Mouse (Mus musculus) embryonic facial prominence, embryonic 11.5 days (tissue): ENCODE data around the gene Cwc25. TPM values are rescaled to one million over a fixed set of nuclear protein-coding genes. Genes with fewer than 3 reads are reported as not detected.

Experiments used
- ATAC-seq: fragments of 200-750 bp; cut with Nextera tagmentation; replicated peaks from 2 replicates; pipeline ENCODE4 v1.8.0; 2017; ENCODE audit warnings: low read depth; ENCODE audit not compliant: insufficient number of reproducible peaks, low FRiP score, low TSS enrichment
- DNase-seq: peaks from one replicate; pipeline ENCODE4 v3.0.0-alpha.2; 2015; ENCODE audit warnings: low spot score
- H3K27ac ChIP-seq: fragments of 300-500 bp; sonication (generic); replicated peaks from 2 replicates; pipeline ENCODE4 v1.5.1; 2014; ENCODE audit warnings: mild to moderate bottlenecking, low read depth, low read length, control low read depth
- H3K27me3 ChIP-seq: fragments of 300-500 bp; sonication (generic); 2 replicates; pipeline ENCODE4 v1.6.1; 2014; ENCODE audit warnings: mild to moderate bottlenecking, low read length, moderate library complexity, mixed read lengths; ENCODE audit not compliant: control insufficient read depth, insufficient read depth
- H3K36me3 ChIP-seq: fragments of 300-500 bp; sonication (generic); replicated peaks from 2 replicates; pipeline ENCODE4 v1.6.1; 2014; ENCODE audit warnings: low read depth, mild to moderate bottlenecking, low read length, moderate library complexity, mixed read lengths; ENCODE audit not compliant: control insufficient read depth, insufficient read depth
- H3K4me1 ChIP-seq: fragments of 300-500 bp; sonication (generic); 2 replicates; pipeline ENCODE4 v1.6.1; 2014; ENCODE audit warnings: low read length, mixed read lengths; ENCODE audit not compliant: control insufficient read depth, insufficient read depth
- H3K4me2 ChIP-seq: fragments of 300-500 bp; sonication (generic); 2 replicates; pipeline ENCODE4 v1.6.1; 2014; ENCODE audit warnings: low read depth, mild to moderate bottlenecking, control low read depth, low read length, moderate library complexity
- H3K4me3 ChIP-seq: fragments of 300-500 bp; sonication (generic); 2 replicates; pipeline ENCODE4 v1.5.1; 2014; ENCODE audit warnings: low read depth, low read length, control low read depth
- H3K9ac ChIP-seq: fragments of 300-500 bp; sonication (generic); replicated peaks from 2 replicates; pipeline ENCODE4 v1.6.1; 2014; ENCODE audit warnings: mild to moderate bottlenecking, control low read depth, low read length
- H3K9me3 ChIP-seq: fragments of 300-500 bp; sonication (generic); replicated peaks from 2 replicates; pipeline ENCODE4 v1.6.1; 2016; ENCODE audit warnings: mild to moderate bottlenecking, low read length, inconsistent platforms, mixed read lengths; ENCODE audit not compliant: control insufficient read depth
- WGBS: fragments of 180-500 bp; shearing (Covaris S2); extraction: QIAGEN DNeasy Blood & Tissue Kit; methylation state at CpG from one replicate; pipeline ENCODE4 v1.1.7; 2014; 5-methylcytosine and 5-hydroxymethylcytosine counted together
- polyA plus RNA-seq: library from polyadenylated mRNA; unstranded; fragments of >200 nt; fragmentation: Nextera tagmentation; extraction: Ambion mirVana; gene quantifications from 2 replicates; pipeline ENCODE4 v1.2.1, GENCODE M21; 2014

Gene Cwc25
- polyA plus RNA-seq, 1 experiment from 2014 or later = 13.1 TPM

DNA sequence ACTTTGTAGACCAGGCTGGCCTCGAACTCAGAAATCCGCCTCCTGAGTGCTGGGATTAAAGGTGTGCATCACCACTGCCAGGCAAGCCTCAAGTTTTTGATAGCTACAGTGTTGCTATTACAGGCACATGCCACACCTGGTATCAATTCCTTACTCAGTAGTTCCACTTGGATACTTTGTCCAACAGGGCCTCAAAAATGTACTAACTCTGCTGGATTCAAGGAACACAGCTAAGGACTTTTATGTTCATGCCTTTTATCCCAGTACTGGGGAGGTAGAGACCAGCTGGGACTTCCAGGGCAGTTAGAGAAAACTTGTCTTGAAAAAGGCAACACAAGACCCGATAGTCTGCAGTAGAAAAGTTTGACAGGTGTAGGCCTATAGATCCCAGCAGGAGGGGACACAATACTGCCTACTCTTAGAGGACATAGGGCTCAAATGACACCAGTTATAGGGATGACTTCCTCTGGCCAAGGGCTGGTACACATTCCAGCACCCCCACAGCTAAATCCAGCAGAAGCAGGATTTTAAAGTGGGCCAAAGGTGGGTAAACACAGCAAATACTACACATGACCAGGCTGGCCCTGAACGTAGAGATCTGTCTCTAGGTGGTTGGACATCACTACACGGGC, 10.3 kb upstream of the Cwc25 start:
- 58% methylated on average over 5 of the region's 5 CpGs for WGBS
- Histone ChIP-seq H3K9me3 (no peaks in the 10 kb centered on the region), H3K9ac (no peak overlapping the region), H3K4me3 (no peak overlapping the region), H3K36me3 (peaks cover 15% of the 10 kb centered on the region), H3K4me2 (no peak overlapping the region), H3K4me1 (peaks cover 8% of the 10 kb centered on the region; the same call in 1 of the 2 replicates), H3K27me3 (no peaks in the 10 kb centered on the region), H3K27ac (no peak overlapping the region)
- DNase-seq (no peak), ATAC-seq (no peak)

DNA sequence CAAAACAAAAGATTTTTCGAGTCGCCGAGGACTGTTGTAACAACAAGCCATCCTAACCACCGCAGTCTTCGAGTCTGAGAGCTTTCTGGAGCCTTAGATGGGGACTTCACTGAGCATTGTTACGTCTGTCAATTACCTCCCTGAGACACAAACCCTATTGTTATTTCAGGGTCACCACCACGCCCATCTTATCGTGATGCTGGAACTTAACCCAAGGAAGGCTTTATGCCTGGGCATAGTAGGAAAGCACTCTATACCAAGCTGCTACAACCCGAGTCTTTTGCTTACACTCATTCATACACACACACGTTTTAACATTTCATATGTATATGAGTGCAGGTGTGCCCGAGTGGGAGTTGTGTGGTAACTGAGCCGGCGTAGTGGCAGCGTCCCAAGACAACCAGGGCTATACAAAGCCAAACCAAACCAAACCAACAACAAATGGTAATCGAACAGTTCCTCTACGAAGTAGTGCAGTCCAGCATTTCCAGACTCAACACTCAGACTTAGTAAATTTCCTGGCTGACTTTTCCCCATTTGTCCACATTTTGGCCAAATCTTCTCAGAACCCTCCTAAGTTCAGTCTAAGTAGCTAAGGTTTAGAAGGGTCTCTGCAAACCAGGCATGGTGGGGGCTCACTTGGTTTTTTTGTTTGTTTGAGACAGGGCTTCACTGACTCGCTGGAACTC, 9.6 kb upstream of the Cwc25 start, which contains the start of gene 1700001P01Rik:
Gene 1700001P01Rik (minus strand): TSS at position 111 of the 689 bp plus-strand sequence.
- Histone ChIP-seq H3K4me3 (no peak within 1 kb of the TSS), H3K9ac (no peak within 1 kb of the TSS), H3K4me2 (no peak within 1 kb of the TSS), H3K36me3 (peaks cover 15% of the 10 kb centered on the region), H3K4me1 (peaks cover 8% of the 10 kb centered on the region; the same call in 1 of the 2 replicates), H3K9me3 (no peaks in the 10 kb centered on the region), H3K27ac (no peak within 1 kb of the TSS), H3K27me3 (no peaks in the 10 kb centered on the region)
- no peak for ATAC-seq
- DNase-seq = no peak
- WGBS = 49% methylated on average over 17 of the region's 17 CpGs

DNA sequence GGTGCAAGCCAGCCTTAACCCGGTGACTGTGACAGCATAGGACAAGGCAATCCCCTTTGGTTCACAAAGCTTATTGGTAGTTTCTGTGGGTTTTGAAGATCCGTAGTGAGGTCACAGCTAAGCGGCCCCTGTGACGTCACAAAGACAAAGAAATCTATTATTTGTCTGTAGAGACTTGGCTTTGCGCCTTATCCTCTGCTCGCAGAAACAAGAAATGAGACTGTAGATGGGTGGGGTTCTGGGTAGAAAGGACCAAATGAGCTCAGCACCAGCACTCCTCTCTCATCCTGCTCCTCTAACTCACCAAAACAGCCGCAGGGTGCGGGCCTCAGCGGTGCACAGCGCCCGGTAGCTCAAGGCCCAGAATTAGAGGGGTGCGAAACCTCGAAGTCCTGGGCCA, 8.8 kb upstream of the Cwc25 start:
- Histone ChIP-seq H3K4me3 (no peak overlapping the region), H3K27me3 (no peaks in the 10 kb centered on the region), H3K27ac (no peak overlapping the region), H3K4me1 (0 out of 2 replicates have a peak, but pooled peaks cover 3% of the 10 kb centered on the region), H3K36me3 (peaks cover 13% of the 10 kb centered on the region), H3K4me2 (no peak overlapping the region), H3K9ac (no peak overlapping the region), H3K9me3 (no peaks in the 10 kb centered on the region)
- ATAC-seq (no peak), DNase-seq (no peak)
- WGBS = 79% methylated on average over 13 of the region's 13 CpGs

DNA sequence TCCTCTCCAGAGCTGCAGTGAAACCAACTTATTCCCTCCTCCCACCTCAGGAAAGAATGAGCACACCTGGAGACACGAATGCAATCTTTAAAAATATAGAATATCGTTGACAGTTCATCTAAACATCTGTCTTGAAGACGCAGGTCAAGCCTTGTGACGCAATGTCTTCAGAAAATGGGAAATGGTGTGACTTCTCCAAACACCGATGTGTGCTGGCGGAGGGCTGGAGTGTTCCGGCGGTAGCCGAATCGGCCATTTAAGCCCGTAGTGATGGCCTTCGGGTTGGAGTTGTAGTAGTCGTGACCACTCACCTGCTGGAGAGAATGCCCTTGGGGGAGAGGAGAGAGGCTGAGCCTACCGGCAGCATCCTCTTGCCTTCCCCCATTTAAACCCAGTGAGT, 5.1 kb upstream of the Cwc25 start:
- Histone ChIP-seq H3K4me1 (no peaks in the 10 kb centered on the region), H3K36me3 (no peaks in the 10 kb centered on the region), H3K9ac (no peak overlapping the region), H3K4me2 (no peak overlapping the region), H3K27me3 (no peaks in the 10 kb centered on the region), H3K9me3 (no peaks in the 10 kb centered on the region), H3K27ac (no peak overlapping the region), H3K4me3 (no peak overlapping the region)
- no peak for ATAC-seq
- 76% methylated on average over 14 of the region's 14 CpGs for WGBS
- no peak for DNase-seq

GRCm38 (mm10) chr11:97769704-97770103, 3.3 kb upstream of the Cwc25 start:
- Histone ChIP-seq H3K36me3 (no peaks in the 10 kb centered on the region), H3K27ac (no peak overlapping the region), H3K9me3 (no peaks in the 10 kb centered on the region), H3K27me3 (no peaks in the 10 kb centered on the region), H3K4me3 (no peak overlapping the region), H3K4me1 (no peaks in the 10 kb centered on the region), H3K4me2 (no peak overlapping the region), H3K9ac (no peak overlapping the region)
- no peak for ATAC-seq
- DNase-seq = no peak
- 45% methylated on average over 2 of the region's 2 CpGs for WGBS

GRCm38 (mm10) chr11:97761638-97762037, 4.7 kb downstream of the Cwc25 start:
- H3K4me2 ChIP-seq = no peak overlapping the region
- peaks cover 6% of the 10 kb centered on the region for H3K36me3 ChIP-seq
- no peaks in the 10 kb centered on the region for H3K27me3 ChIP-seq
- no peak overlapping the region for H3K27ac ChIP-seq
- no peaks in the 10 kb centered on the region for H3K4me1 ChIP-seq
- H3K9me3 ChIP-seq = no peaks in the 10 kb centered on the region
- no peak for ATAC-seq
- no peak overlapping the region for H3K4me3 ChIP-seq
- no peak overlapping the region for H3K9ac ChIP-seq
- DNase-seq = no peak

GRCm38 (mm10) chr11:97758942-97759341, 7.4 kb downstream of the Cwc25 start:
- no peak overlapping the region for H3K4me3 ChIP-seq
- H3K4me1 ChIP-seq = no peaks in the 10 kb centered on the region
- H3K36me3 ChIP-seq = peaks cover 6% of the 10 kb centered on the region
- H3K27ac ChIP-seq = no peak overlapping the region
- no peaks in the 10 kb centered on the region for H3K27me3 ChIP-seq
- no peak overlapping the region for H3K4me2 ChIP-seq
- WGBS = 81% methylated on average over 6 of the region's 6 CpGs
- no peak for DNase-seq
- H3K9me3 ChIP-seq = no peaks in the 10 kb centered on the region
- no peak for ATAC-seq
- no peak overlapping the region for H3K9ac ChIP-seq

DNA sequence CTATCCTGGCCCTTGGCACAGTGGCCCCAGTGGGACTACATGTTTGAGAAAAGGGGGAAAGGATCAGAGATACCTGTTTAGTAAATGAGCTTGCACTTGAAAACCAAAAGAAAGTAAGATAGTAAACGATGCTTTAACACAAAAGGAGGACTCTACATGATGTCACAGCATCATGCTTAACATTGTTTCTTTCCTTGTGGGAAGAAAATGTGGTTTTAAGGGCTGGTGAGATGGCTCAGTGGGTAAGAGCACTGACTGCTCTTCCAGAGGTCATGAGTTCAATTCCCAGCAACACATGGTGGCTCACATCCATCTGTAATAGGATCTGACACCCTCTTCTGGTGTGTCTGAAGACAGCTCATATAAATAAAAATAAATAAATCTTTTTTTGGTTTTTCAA, 8.2 kb downstream of the Cwc25 start:
- DNase-seq = no peak
- Histone ChIP-seq H3K27ac (no peak overlapping the region), H3K4me3 (no peak overlapping the region), H3K36me3 (peaks cover 10% of the 10 kb centered on the region), H3K9ac (no peak overlapping the region), H3K9me3 (no peaks in the 10 kb centered on the region), H3K4me2 (no peak overlapping the region), H3K27me3 (no peaks in the 10 kb centered on the region), H3K4me1 (no peaks in the 10 kb centered on the region)
- no peak for ATAC-seq
- WGBS = 100% methylated on average over 1 of the region's 1 CpGs
